Mouse (Mus musculus): ENCODE results near the gene Dusp5. TPM values are rescaled to one million over a fixed set of nuclear protein-coding genes. Genes with fewer than 3 reads are reported as not detected.

Dusp5 gene
- total RNA-seq, 2 experiments from 2014 or later, result 16.1 to 29.8 TPM

GRCm38 (mm10) chr19:53517370-53518096 is 11.4 kb upstream of the Dusp5 start:
- DNase-seq, result no peak

DNA sequence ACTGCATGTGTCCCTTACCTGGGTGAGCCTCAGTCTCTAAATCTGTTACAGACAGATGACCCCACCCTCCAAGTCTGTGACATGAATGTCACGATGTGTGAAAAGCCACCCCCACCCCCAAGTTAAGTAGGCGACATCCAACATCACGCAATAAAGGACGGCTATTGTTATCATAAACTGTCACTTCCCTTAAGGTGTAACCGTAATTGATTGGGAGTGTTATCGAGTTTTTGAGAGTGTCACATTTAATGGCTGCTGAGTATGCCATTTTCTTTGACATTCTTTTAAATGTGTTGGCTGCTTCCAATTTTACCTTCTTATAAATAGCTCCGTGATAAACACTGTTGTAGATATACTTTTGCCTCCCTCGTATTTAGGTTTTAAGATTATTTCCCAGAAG is 9.4 kb upstream of the Dusp5 start:
- no peak for DNase-seq

DNA sequence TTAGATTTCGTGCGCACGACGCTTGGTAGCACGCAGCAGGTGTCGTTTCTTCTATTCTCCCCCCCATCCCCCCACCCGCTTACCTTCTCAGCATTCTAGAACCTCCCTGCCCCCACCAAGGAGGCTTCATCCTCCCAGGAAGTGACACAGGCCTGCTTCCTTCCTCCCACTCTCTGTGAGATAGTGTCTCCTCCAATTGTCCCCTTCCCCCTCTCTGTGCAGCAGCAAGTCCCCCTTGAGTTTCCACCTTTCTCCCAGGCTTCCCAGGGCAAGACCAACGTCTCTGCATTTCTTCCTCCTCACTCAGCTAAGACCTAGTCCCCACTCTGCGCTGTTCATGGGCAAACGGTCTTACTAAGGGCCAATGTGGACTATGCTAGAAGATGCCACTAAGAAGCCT is 8.9 kb upstream of the Dusp5 start:
- DNase-seq, result no peak

DNA sequence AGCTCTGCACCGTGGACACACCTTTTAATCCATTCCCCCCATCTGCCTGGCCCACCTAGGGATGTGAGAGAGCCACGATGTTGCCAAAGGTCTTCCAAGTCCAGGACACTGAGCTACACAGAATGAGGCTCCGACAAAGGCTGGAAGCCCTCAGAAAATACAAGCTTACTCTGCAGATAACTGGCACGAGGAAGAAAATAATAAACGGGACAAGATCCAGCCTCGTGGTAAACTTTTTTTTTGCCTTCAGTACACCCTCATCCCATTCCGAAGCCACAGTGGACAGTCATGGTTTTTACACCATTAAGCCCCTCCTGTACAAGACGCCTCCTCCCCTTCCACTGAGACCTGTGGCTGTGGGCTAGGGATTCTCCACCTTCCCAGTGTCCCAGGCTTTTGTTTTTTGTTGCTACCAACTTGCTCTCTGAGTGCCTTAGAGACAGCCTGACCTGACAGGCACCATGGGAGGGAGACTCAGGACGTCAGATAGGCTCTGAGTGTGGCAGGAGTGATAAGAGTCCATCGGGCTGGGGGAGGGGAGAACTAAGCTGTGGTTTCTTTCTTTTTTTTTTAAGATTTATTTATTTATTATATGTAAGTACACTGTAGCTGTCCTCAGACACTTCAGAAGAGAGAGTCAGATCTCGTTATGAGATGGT is 7.6 kb upstream of the Dusp5 start:
- DNase-seq, result no peak

GRCm38 (mm10) chr19:53527480-53527879 is 1.4 kb upstream of the Dusp5 start:
- DNase-seq, result no peak

DNA sequence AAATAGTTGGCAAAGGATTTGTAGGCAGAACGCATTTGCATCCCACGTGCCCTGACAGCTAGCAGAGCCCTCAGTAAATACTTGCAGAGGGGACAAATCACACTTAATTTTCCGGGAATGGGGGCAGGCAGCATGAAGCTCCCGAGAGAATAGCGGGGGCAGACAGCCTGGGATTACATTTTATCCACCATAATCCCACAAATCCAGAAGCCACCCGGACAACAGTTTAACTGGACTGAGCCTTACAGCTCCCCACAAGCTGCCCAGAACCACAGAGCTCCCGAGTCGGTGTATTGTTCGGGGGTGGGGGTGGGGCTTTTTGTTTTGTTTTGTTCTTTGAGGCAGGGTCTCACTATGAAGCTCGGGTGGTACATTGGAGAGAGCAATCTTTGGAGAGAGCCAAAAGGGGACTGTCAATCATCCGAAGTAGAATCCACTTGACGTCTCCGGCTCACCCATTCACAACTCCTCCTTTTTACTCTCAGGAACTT is 733 bp upstream of the Dusp5 start:
- no peak for DNase-seq

- no peak for DNase-seq
Measured at GRCm38 (mm10) chr19:53529455-53529704, 471 bp downstream of the Dusp5 start.

GRCm38 (mm10) chr19:53529705-53530562 is 1.0 kb downstream of the Dusp5 start:
- peak; percentile 56 to 62 for DNase-seq

- peak; percentile 48 to 63 for DNase-seq
Measured at GRCm38 (mm10) chr19:53531416-53531815, 2.5 kb downstream of the Dusp5 start.

- DNase-seq, result peak; percentile 80 to 83
Measured at GRCm38 (mm10) chr19:53532021-53532420, 3.1 kb downstream of the Dusp5 start.

- no peak for DNase-seq
Measured at GRCm38 (mm10) chr19:53532676-53533075, 3.8 kb downstream of the Dusp5 start.

GRCm38 (mm10) chr19:53533236-53533635 is 4.3 kb downstream of the Dusp5 start:
- no peak for DNase-seq

GRCm38 (mm10) chr19:53533810-53534601 is 5.1 kb downstream of the Dusp5 start:
- no peak for DNase-seq

GRCm38 (mm10) chr19:53534757-53535410 is 6.0 kb downstream of the Dusp5 start:
- DNase-seq, result peak; percentile 26 to 27

DNA sequence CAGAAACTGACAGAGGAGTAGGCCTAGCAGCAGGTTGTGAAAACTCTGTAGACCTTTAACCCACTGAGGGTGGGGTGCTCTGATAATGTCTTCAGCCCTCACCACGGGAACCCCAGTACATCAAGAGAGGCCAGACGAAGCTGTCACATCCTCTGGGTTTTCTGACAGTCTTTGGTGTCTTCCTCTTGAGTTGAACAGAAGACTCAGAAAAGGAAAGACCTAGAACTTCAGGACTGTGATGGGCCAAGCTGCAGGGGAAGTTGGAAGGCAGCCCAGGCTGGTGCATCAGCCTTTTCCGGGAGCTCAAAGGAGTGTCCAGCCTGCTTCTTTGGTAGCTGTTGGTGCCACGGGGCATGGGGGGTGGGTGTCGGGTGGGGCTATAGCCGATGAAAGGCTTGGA is 6.5 kb downstream of the Dusp5 start:
- DNase-seq, result peak in 1 of 2 experiments; percentile 60

- DNase-seq, result no peak
Measured at GRCm38 (mm10) chr19:53536251-53536650, 7.3 kb downstream of the Dusp5 start.

DNA sequence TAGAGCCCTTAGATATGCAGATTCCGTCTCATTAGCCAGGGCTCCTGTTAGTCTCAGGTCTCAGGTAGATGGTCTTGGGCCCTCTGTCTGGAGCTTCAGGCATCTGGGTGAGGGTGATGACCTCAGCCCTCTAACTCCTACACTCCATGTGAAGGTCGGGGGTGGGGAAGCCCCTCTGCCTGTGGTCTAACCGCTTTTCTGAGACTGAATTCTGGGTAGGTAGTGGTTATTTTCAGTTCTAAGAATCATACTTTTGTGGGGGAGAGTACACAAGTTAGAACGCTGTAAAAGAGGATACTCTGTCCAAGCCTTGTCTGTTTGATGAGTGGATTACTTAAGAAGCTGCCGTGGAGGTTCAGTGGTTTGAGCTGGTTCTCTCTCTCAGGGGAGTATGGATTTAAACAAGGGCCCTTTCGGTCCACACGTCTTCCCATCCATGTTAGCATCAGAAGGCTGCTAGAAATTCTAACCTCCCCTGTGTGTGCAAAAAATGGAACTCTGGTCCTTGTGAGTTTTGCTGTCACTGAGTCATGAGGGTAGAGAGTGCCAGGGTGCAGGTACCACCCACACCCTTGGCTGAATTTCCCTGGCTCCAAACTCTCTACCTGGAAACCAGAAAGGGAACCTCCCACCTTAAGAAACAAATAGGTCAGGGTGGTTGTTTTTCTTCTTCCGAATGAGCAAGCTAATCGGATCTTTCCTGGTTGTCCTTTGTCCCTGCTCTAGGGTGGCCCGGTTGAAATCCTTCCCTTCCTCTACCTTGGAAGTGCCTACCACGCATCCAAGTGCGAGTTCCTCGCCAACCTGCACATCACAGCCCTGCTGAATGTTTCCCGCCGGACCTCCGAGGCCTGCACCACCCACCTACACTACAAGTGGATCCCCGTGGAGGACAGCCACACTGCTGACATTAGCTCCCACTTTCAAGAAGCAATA is 8.1 kb downstream of the Dusp5 start:
- no peak for DNase-seq

- DNase-seq, result no peak
Measured at GRCm38 (mm10) chr19:53538024-53538423, 9.1 kb downstream of the Dusp5 start.

GRCm38 (mm10) chr19:53538796-53539195 is 9.9 kb downstream of the Dusp5 start:
- no peak for DNase-seq

DNA sequence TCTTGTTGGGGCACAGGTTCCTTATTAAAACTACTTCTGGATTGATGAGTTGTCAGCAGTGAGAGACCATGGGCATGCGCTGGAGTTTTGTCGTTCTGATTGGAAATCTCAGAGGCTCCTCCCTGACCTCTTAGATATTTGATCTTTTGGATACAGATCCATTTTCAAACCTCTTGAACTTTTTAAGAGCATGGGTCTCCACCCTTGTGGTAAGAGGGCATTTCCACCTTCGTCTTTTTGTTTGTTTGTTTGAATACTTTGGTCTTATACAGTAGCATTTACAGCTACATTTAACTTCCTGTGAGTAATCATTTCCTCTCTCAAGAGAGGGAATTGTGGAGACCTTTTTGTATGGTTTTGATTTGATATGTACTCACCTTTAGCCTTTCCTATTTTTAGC is 10.4 kb downstream of the Dusp5 start:
- no peak for DNase-seq

Measured in adrenal gland, postnatal 36 days (tissue).